Mouse (Mus musculus): ENCODE measurements around the gene Pdzrn3. TPM values are rescaled to one million over a fixed set of nuclear protein-coding genes. Genes with fewer than 3 reads are reported as not detected.

Gene Pdzrn3
- total and polyA plus RNA-seq, 2 experiments from 2014 or later = 11.2 to 35.3 TPM

DNA sequence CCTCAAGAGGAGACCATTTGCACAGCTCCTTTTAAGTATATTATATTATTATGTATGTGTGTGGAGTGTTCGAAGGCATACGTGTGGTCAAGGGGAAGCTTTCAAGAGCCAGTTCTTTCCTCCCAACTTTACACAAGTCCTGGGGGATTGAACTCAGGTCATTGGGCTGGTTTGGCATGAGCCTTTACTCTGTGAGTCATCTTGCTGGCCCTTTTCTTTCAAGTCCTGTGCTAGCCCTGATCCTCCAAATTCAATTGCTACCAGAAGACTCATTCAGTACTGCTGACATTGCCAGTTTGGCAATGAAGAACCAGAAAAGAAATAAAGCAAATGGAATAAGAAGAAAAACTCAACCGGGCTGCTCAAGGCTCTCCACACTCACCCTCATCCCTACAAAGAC lies 55.1 kb downstream of the Pdzrn3 start:
- H3K27ac ChIP-seq = no peak overlapping the region
- TF ChIP-seq CTCF (IDR thresholded peaks at IDR 0.05; ENCODE audit: low read depth) = no peak
- no peaks in the 10 kb centered on the region for H3K9me3 ChIP-seq (ENCODE audit: low read length)
- H3K4me1 ChIP-seq (ENCODE audit: insufficient read depth, low read length) = no peaks in the 10 kb centered on the region
- H3K4me3 ChIP-seq (ENCODE audit: low read length) = no peak overlapping the region
- H3K36me3 ChIP-seq (ENCODE audit: insufficient read depth, low read length) = no peaks in the 10 kb centered on the region
- no peaks in the 10 kb centered on the region for H3K27me3 ChIP-seq (ENCODE audit: insufficient read depth, low read length)
- H3K4me2 ChIP-seq (ENCODE audit: low read depth, low read length) = no peak overlapping the region
- no peak overlapping the region for H3K9ac ChIP-seq (replicated peaks; ENCODE audit: low read length)
- 93% methylated on average over 3 of the region's 3 CpGs for WGBS
- no peak for ATAC-seq
- DNase-seq (ENCODE audit: low spot score) = no peak

DNA sequence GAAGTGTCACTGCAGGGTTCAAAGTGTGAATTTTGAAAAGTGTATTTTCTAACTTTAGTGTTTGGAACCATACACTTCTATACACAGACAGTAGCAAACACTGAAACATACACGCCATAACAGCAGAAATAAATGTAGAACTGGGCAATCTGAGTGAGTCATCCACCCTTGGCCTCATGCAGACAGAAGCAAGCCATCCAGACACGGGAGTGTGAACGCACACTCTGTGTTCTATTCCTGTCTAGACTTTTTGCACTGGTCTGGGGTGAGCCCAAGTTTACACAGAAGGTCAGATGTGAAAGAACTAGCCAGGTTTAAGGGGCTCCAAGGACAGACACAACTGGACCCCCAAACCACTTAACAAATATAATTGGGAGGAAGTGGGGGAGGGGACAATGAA lies 57.3 kb downstream of the Pdzrn3 start:
- Histone ChIP-seq H3K4me1 (ENCODE audit: insufficient read depth, low read length) (no peaks in the 10 kb centered on the region), H3K4me3 (ENCODE audit: low read length) (no peak overlapping the region), H3K36me3 (ENCODE audit: insufficient read depth, low read length) (no peaks in the 10 kb centered on the region), H3K27ac (no peak overlapping the region), H3K9ac (replicated peaks; ENCODE audit: low read length) (no peak overlapping the region), H3K27me3 (ENCODE audit: insufficient read depth, low read length) (no peaks in the 10 kb centered on the region), H3K9me3 (ENCODE audit: low read length) (no peaks in the 10 kb centered on the region), H3K4me2 (ENCODE audit: low read depth, low read length) (no peak overlapping the region)
- no peak for DNase-seq (ENCODE audit: low spot score)
- no peak for TF ChIP-seq CTCF (IDR thresholded peaks at IDR 0.05; ENCODE audit: low read depth)
- WGBS = 81% methylated on average over 3 of the region's 3 CpGs
- no peak for ATAC-seq

DNA sequence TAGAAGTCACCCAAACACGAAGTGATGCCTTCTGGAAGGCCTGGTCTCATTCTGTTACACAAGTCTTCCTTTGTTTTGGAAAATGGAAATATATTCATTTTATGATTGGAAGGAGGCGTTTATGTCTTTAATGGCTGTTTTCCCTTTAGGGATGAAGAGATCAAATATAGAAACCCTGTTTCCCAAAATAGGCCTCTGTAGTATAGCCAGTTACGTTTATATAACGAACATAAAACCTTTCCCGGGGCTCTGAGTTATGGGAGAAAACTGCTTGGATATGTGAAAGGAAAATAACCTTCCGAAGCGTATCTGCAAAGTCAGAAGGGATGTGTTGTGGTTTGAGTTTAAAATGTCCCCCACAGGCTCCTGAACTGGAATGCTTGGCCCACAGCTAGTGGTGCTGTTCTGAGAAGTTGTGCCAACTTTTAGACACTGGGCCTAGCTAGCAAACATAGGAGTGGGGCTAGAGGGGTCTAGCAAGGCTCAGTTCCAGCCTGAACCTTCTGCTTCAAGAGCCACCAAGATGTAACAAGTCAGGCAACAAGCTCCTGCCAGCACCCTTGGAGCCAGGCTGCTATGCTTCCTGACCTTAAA lies 58.2 kb downstream of the Pdzrn3 start:
- Histone ChIP-seq H3K36me3 (ENCODE audit: insufficient read depth, low read length) (no peaks in the 10 kb centered on the region), H3K4me3 (ENCODE audit: low read length) (no peak overlapping the region), H3K9me3 (ENCODE audit: low read length) (no peaks in the 10 kb centered on the region), H3K4me1 (ENCODE audit: insufficient read depth, low read length) (no peaks in the 10 kb centered on the region), H3K9ac (replicated peaks; ENCODE audit: low read length) (no peak overlapping the region), H3K27ac (no peak overlapping the region), H3K27me3 (ENCODE audit: insufficient read depth, low read length) (no peaks in the 10 kb centered on the region), H3K4me2 (ENCODE audit: low read depth, low read length) (no peak overlapping the region)
- ATAC-seq (no peak), DNase-seq (ENCODE audit: low spot score) (no peak)
- 84% methylated on average over 7 of the region's 7 CpGs for WGBS
- TF ChIP-seq CTCF (IDR thresholded peaks at IDR 0.05; ENCODE audit: low read depth) = no peak

DNA sequence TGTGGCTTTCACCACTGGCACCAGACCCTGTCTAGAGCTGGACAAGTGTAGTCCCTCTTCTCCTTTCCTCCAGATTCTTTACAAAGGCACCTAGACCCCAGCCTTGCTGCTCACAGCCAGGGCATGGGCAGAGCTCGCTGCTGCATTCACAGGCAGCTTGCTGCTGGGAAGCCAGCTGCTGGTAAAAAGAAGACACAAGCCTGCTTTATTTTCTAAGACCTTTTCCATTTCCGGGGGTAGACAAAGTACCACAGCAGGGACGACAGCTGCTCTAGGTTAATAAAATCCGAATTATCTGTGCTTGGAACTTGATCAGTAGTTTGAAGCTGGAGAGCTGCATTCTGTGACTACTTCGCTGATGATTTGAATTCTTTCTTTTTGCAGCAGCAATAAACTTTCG lies 59.2 kb downstream of the Pdzrn3 start:
- Histone ChIP-seq H3K9me3 (ENCODE audit: low read length) (no peaks in the 10 kb centered on the region), H3K36me3 (ENCODE audit: insufficient read depth, low read length) (no peaks in the 10 kb centered on the region), H3K4me2 (ENCODE audit: low read depth, low read length) (no peak overlapping the region), H3K9ac (replicated peaks; ENCODE audit: low read length) (no peak overlapping the region), H3K27me3 (ENCODE audit: insufficient read depth, low read length) (no peaks in the 10 kb centered on the region), H3K4me1 (ENCODE audit: insufficient read depth, low read length) (no peaks in the 10 kb centered on the region), H3K4me3 (ENCODE audit: low read length) (no peak overlapping the region), H3K27ac (no peak overlapping the region)
- ATAC-seq = no peak
- DNase-seq (ENCODE audit: low spot score) = peak; percentile 33
- no peak for TF ChIP-seq CTCF (IDR thresholded peaks at IDR 0.05; ENCODE audit: low read depth)
- 29% methylated on average over 6 of the region's 6 CpGs for WGBS

DNA sequence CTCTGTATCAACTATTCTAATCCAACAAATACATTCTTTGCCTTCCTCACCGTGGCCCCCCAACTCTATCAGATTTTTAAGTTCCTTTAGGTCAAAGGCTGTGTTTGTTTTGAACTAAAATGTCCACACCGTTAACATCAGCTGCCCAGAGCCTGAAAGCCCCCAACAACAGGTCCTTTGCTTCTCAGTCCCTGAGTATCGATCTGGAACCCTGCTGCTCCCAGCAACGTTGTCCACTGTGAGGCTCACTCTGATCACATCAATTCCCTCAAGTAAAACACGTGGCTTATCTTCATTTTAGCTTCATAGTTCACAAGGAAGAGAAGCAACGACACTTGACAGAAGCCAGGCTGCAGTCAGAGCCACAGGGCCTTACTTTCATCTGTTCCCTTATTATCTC lies 66.3 kb downstream of the Pdzrn3 start:
- DNase-seq (ENCODE audit: low spot score) (no peak), ATAC-seq (no peak)
- Histone ChIP-seq H3K36me3 (ENCODE audit: insufficient read depth, low read length) (no peaks in the 10 kb centered on the region), H3K27ac (no peak overlapping the region), H3K9ac (replicated peaks; ENCODE audit: low read length) (no peak overlapping the region), H3K4me3 (ENCODE audit: low read length) (no peak overlapping the region), H3K9me3 (ENCODE audit: low read length) (no peaks in the 10 kb centered on the region), H3K4me1 (ENCODE audit: insufficient read depth, low read length) (no peaks in the 10 kb centered on the region), H3K27me3 (ENCODE audit: insufficient read depth, low read length) (no peaks in the 10 kb centered on the region), H3K4me2 (ENCODE audit: low read depth, low read length) (no peak overlapping the region)
- TF ChIP-seq CTCF (IDR thresholded peaks at IDR 0.05; ENCODE audit: low read depth) = no peak
- WGBS = 51% methylated on average over 6 of the region's 6 CpGs

DNA sequence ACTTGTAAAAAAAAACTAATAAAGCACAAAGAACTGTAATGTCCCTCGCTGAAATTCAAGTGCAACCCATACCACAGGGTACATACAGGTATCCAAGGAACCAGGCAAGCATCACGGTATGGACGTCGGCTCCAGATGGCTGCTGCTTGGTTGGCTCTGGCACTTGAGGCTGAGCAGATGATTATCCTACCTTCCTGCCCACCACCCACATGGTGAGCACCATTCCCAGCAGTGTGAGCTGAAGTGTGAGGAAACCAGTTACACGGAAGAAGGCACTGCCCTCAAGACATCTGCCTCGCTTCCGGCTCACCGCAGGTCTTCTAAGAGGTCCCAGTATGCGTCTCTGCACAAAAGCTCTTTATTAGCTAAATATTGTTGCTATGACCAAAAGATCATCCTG lies 67.2 kb downstream of the Pdzrn3 start:
- no peaks in the 10 kb centered on the region for H3K36me3 ChIP-seq (ENCODE audit: insufficient read depth, low read length)
- DNase-seq (ENCODE audit: low spot score) = no peak
- no peak overlapping the region for H3K27ac ChIP-seq
- TF ChIP-seq CTCF (IDR thresholded peaks at IDR 0.05; ENCODE audit: low read depth) = no peak
- H3K4me1 ChIP-seq (ENCODE audit: insufficient read depth, low read length) = no peaks in the 10 kb centered on the region
- no peaks in the 10 kb centered on the region for H3K27me3 ChIP-seq (ENCODE audit: insufficient read depth, low read length)
- ATAC-seq = no peak; the same call in 1 of the 2 replicates
- no peak overlapping the region for H3K9ac ChIP-seq (replicated peaks; ENCODE audit: low read length)
- 62% methylated on average over 9 of the region's 9 CpGs for WGBS
- H3K4me2 ChIP-seq (ENCODE audit: low read depth, low read length) = no peak overlapping the region
- H3K9me3 ChIP-seq (ENCODE audit: low read length) = no peaks in the 10 kb centered on the region
- H3K4me3 ChIP-seq (ENCODE audit: low read length) = no peak overlapping the region

DNA sequence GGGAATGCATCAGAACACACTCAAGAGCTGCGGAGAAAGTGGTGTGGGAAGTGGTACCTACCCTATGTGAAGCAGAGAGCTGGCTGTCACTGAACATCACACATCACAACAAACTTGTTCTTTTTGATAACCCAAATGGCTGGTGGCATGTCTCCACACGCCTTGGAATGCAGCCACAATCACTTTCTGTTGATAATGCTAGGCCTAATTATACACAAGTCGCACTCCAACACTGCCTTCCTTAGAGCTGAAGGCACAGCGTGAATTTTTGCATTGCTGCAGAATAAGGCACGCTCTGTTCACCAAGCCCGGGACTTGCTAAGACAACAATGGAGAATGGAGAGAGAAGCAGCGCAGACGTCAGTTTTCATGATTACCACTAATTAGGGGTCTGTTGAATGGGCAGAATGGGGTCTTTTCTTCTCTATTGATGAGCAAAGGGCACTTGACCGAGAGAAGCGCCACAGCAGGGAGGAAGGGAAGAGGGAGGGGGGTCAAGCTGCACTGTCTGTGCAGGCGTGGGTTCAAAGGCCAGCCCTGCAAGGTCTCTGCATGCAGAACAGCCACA lies 69.6 kb downstream of the Pdzrn3 start:
- DNase-seq (ENCODE audit: low spot score) (peak; percentile 66), ATAC-seq (peak; percentile 87)
- Histone ChIP-seq H3K4me1 (ENCODE audit: insufficient read depth, low read length) (no peaks in the 10 kb centered on the region), H3K27ac (no peak overlapping the region), H3K27me3 (ENCODE audit: insufficient read depth, low read length) (no peaks in the 10 kb centered on the region), H3K4me2 (ENCODE audit: low read depth, low read length) (no peak overlapping the region), H3K36me3 (ENCODE audit: insufficient read depth, low read length) (no peaks in the 10 kb centered on the region), H3K9ac (replicated peaks; ENCODE audit: low read length) (no peak overlapping the region), H3K4me3 (ENCODE audit: low read length) (no peak overlapping the region), H3K9me3 (ENCODE audit: low read length) (no peaks in the 10 kb centered on the region)
- 20% methylated on average over 11 of the region's 11 CpGs for WGBS
- TF ChIP-seq CTCF (IDR thresholded peaks at IDR 0.05; ENCODE audit: low read depth) = no peak

Data from hindbrain, postnatal 0 days (tissue).